Mouse (Mus musculus) liver, adult 2 months (tissue): Measurements from ENCODE around the gene Rufy1. TPM values are rescaled to one million over a fixed set of nuclear protein-coding genes. Genes with fewer than 3 reads are reported as not detected.

Experiments used
- DNase-seq: peaks from one replicate; pipeline ENCODE4 v3.0.0-alpha.2; 2011; ENCODE audit warnings: low read depth, low spot score; ENCODE audit errors: extremely low read depth
- H3K27ac ChIP-seq: fragments of 200-500 bp; replicated peaks from 2 replicates; pipeline ENCODE4 v1.5.1; 2012; ENCODE audit warnings: low read depth, mild to moderate bottlenecking, control low read depth, inconsistent platforms, low read length; ENCODE audit not compliant: insufficient read depth
- H3K27me3 ChIP-seq: fragments of 200-500 bp; 2 replicates; pipeline ENCODE4 v1.6.1; 2012; ENCODE audit warnings: mild to moderate bottlenecking, moderate library complexity, low read length, inconsistent platforms; ENCODE audit not compliant: control insufficient read depth, insufficient read depth
- H3K36me3 ChIP-seq: fragments of 200-500 bp; 2 replicates; pipeline ENCODE4 v1.6.1; 2012; ENCODE audit warnings: low read length, inconsistent platforms; ENCODE audit not compliant: control insufficient read depth, insufficient read depth
- H3K4me1 ChIP-seq: fragments of 200-500 bp; 2 replicates; pipeline ENCODE4 v1.6.1; 2011; ENCODE audit warnings: low read length; ENCODE audit not compliant: control insufficient read depth, insufficient read depth
- H3K4me3 ChIP-seq: fragments of 200-500 bp; 2 replicates; pipeline ENCODE4 v1.5.1; 2011; ENCODE audit warnings: low read depth, mild to moderate bottlenecking, control low read depth, low read length, moderate library complexity; ENCODE audit not compliant: insufficient read depth
- H3K79me2 ChIP-seq: fragments of 200-500 bp; 2 replicates; pipeline ENCODE4 v1.6.1; 2012; ENCODE audit warnings: inconsistent platforms, mild to moderate bottlenecking, low read length, moderate library complexity; ENCODE audit not compliant: control insufficient read depth, insufficient read depth
- H3K9ac ChIP-seq: fragments of 200-500 bp; 2 replicates; pipeline ENCODE4 v1.6.1; 2012; ENCODE audit warnings: low read depth, mild to moderate bottlenecking, control low read depth, inconsistent platforms, low read length
- CTCF ChIP-seq: fragments of 200-500 bp; IDR thresholded peaks from 2 replicates; pipeline ENCODE4 v1.5.1; 2011; ENCODE audit warnings: low read depth, low read length, control low read depth
- POLR2A ChIP-seq: fragments of 200-500 bp; IDR thresholded peaks from 2 replicates; pipeline ENCODE4 v1.6.1; 2011; ENCODE audit warnings: low read length, control low read depth; ENCODE audit not compliant: insufficient read depth; ENCODE audit errors: extremely low read depth
- WGBS: fragments of 180-500 bp; shearing (Covaris S2); methylation state at CpG from one replicate; pipeline ENCODE4 v1.1.7; 2018; 5-methylcytosine and 5-hydroxymethylcytosine counted together
- polyA plus RNA-seq: library from polyadenylated mRNA; depleted of rRNA; stranded (reverse); fragments of >200 nt; gene quantifications from 2 replicates; pipeline ENCODE4 v1.2.3, GENCODE M21; 2012
- total RNA-seq: library from RNA; depleted of rRNA; stranded (reverse); fragments of >200 nt; gene quantifications from 2 replicates; pipeline ENCODE4 v1.2.3, GENCODE M21; 2014

Gene Rufy1
- total and polyA plus RNA-seq, 2 experiments: 8.1 to 10.6 TPM

- DNase-seq: no peak
- Histone ChIP-seq H3K79me2 (peaks cover 2% of the 10 kb centered on the region; the same call in 1 of the 2 replicates), H3K27me3 (no peaks in the 10 kb centered on the region), H3K9ac (no peak overlapping the region), H3K4me1 (peaks cover 4% of the 10 kb centered on the region; the same call in 1 of the 2 replicates), H3K36me3 (peaks cover 9% of the 10 kb centered on the region), H3K27ac (no peak overlapping the region), H3K4me3 (no peak overlapping the region)
- TF ChIP-seq CTCF: no peak
- TF ChIP-seq POLR2A: no peak
- 51% methylated on average over 22 of the region's 22 CpGs for WGBS
Observed at GRCm38 (mm10) chr11:50421934-50422780, 8.8 kb downstream of the Rufy1 start.

- TF ChIP-seq CTCF: no peak
- TF ChIP-seq POLR2A: no peak
- H3K27me3 ChIP-seq: no peaks in the 10 kb centered on the region
- no peak for DNase-seq
- no peak overlapping the region for H3K27ac ChIP-seq
- peaks cover 9% of the 10 kb centered on the region for H3K36me3 ChIP-seq
- 89% methylated on average over 5 of the region's 5 CpGs for WGBS
- H3K9ac ChIP-seq: no peak overlapping the region
- H3K4me3 ChIP-seq: no peak overlapping the region
- H3K4me1 ChIP-seq: peaks cover 4% of the 10 kb centered on the region; the same call in 1 of the 2 replicates
- peaks cover 2% of the 10 kb centered on the region; the same call in 1 of the 2 replicates for H3K79me2 ChIP-seq
Observed at GRCm38 (mm10) chr11:50421461-50421860, 9.5 kb downstream of the Rufy1 start.

DNA sequence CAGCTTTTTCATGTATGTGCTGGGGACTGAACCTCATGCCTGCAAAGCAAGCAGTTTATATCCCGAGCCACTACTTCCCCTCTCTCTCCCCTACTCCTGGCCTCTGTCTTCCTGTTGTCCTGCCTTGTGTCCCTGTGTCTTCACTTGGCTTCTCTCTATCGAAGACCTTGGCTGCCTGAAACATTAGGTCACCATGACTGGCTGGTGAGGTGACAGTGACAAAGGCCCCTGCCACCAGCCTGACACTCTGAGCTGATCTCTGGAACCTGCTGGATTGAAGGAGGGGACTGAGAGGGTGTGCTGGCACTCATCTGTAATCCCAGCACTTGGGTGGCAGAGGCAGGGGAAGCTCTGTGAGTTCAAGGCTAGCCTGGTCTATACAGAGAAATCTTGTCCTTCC is 13.1 kb downstream of the Rufy1 start:
- Histone ChIP-seq H3K79me2 (no peaks in the 10 kb centered on the region), H3K9ac (no peak overlapping the region), H3K27ac (no peak overlapping the region), H3K36me3 (peaks cover 10% of the 10 kb centered on the region), H3K4me1 (peaks cover 9% of the 10 kb centered on the region), H3K4me3 (no peak overlapping the region), H3K27me3 (no peaks in the 10 kb centered on the region)
- 43% methylated on average over 2 of the region's 2 CpGs for WGBS
- DNase-seq: peak; percentile 70
- TF ChIP-seq POLR2A (no peak), CTCF (no peak)

GRCm38 (mm10) chr11:50415563-50416241 is 15.2 kb downstream of the Rufy1 start:
- Histone ChIP-seq H3K27ac (peak overlapping the region; percentile 58), H3K27me3 (no peaks in the 10 kb centered on the region), H3K79me2 (no peaks in the 10 kb centered on the region), H3K4me1 (peaks cover 9% of the 10 kb centered on the region), H3K9ac (no peak overlapping the region), H3K4me3 (no peak overlapping the region), H3K36me3 (peaks cover 13% of the 10 kb centered on the region)
- no peak for TF ChIP-seq POLR2A
- TF ChIP-seq CTCF: no peak
- WGBS: 81% methylated on average over 6 of the region's 6 CpGs
- DNase-seq: peak; percentile 77

DNA sequence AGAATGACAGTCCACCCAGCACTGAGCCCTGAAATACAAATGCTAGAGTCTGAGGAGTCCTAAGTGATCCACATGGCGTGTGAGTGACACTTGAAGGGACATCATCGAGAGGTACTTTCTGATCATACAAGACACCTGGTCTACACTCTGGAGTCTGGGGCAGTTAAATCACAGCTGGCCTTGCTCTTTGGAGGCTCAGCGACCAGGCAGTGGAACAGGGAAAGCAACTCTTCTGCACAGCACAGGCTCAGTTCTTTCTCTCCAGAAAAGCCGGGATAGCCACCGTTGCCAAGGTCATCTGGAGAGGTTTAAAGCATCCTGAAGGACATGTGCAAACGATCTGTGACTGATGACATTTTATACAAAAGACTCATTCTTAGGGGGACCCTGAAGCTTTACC is 23.7 kb downstream of the Rufy1 start:
- no peak overlapping the region for H3K27ac ChIP-seq
- WGBS: 73% methylated on average over 6 of the region's 6 CpGs
- no peak for DNase-seq
- H3K79me2 ChIP-seq: no peaks in the 10 kb centered on the region
- H3K4me1 ChIP-seq: no peaks in the 10 kb centered on the region
- peaks cover 11% of the 10 kb centered on the region for H3K36me3 ChIP-seq
- no peak overlapping the region for H3K9ac ChIP-seq
- H3K27me3 ChIP-seq: no peaks in the 10 kb centered on the region
- no peak for TF ChIP-seq POLR2A
- TF ChIP-seq CTCF: no peak
- no peak overlapping the region for H3K4me3 ChIP-seq
